In the genomic region with DNA sequence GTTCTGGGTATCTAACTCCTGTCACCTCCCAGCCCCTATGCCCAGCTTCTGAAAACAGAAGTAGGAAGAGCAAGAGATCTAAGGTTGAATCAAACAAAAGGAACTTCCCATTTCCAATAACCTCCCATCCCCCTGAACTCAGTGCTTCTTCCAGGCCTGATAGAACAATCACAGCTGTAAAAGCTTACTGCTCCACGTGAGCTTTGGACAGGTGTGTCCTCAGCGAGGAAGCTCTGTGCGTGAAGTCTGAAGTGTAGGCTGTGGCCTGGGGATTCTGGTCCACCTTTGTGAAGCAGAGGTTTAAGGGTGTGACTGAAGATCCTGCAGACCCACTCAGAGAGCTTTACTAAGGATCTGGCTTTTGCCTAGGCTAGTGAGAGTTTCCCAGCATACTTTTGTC, we compare ENCODE assay signal across 19 mouse cellular contexts.
"Had no signal": no experiment of that assay in that cellular context is flagged by ENCODE, and none has a peak within 500 bp of the region (broad histone marks: within the 10 kb centered on the region; RNA-seq: fewer than 3 reads in every experiment).

No protein-coding gene starts in this region.

- H3K27me3 ChIP-seq: limb, embryonic 12.5 days; limb, embryonic 15.5 days; midbrain, embryonic 12.5 days; midbrain, embryonic 15.5 days; neural tube, embryonic 12.5 days; neural tube, embryonic 15.5 days had no signal

- H3K27ac ChIP-seq: left cerebral cortex, adult 2 months; limb, embryonic 12.5 days; limb, embryonic 15.5 days; liver, embryonic 14.5 days; midbrain, embryonic 12.5 days; midbrain, embryonic 15.5 days; neural tube, embryonic 12.5 days; neural tube, embryonic 15.5 days had no signal

- H3K36me3 ChIP-seq: limb, embryonic 12.5 days; limb, embryonic 15.5 days; midbrain, embryonic 12.5 days; midbrain, embryonic 15.5 days; neural tube, embryonic 12.5 days; neural tube, embryonic 15.5 days had no signal

- H3K4me1 ChIP-seq: midbrain, embryonic 12.5 days; midbrain, embryonic 15.5 days; neural tube, embryonic 12.5 days; neural tube, embryonic 15.5 days had no signal

- DNase-seq: kidney, adult 11 months; kidney, adult 8-10 months; kidney, postnatal 25 days; layer of hippocampus, postnatal 36 days; liver, postnatal 0 days; lung, embryonic 14.5 days; lung, postnatal 36 days; retina, postnatal 1 day; right cerebral cortex, postnatal 25 days; thymus, postnatal 25 days had no signal

- ATAC-seq: liver, postnatal 0 days; midbrain, embryonic 15.5 days had no signal

- H3K9me3 ChIP-seq: limb, embryonic 12.5 days; limb, embryonic 15.5 days; midbrain, embryonic 12.5 days; midbrain, embryonic 15.5 days; neural tube, embryonic 12.5 days; neural tube, embryonic 15.5 days had no signal

- H3K4me3 ChIP-seq: left cerebral cortex, adult 2 months; limb, embryonic 12.5 days; limb, embryonic 15.5 days; midbrain, embryonic 12.5 days; midbrain, embryonic 15.5 days; neural tube, embryonic 12.5 days; neural tube, embryonic 15.5 days had no signal

- H3K4me2 ChIP-seq: limb, embryonic 12.5 days; limb, embryonic 15.5 days; liver, embryonic 11.5 days; lung, embryonic 14.5 days; midbrain, embryonic 12.5 days; midbrain, embryonic 15.5 days; neural tube, embryonic 12.5 days; neural tube, embryonic 15.5 days had no signal

- H3K9ac ChIP-seq: limb, embryonic 12.5 days; limb, embryonic 15.5 days; liver, embryonic 14.5 days; liver, postnatal 0 days; lung, embryonic 14.5 days; midbrain, embryonic 12.5 days; midbrain, embryonic 15.5 days; neural tube, embryonic 12.5 days; neural tube, embryonic 15.5 days had no signal
